Mouse (Mus musculus) forelimb bud, embryonic 11.5 days (tissue): Measurements from ENCODE around the gene Fhit.

Source experiments
- DNase-seq: peaks from one replicate; pipeline ENCODE4 v3.0.0-alpha.2; 2012; ENCODE audit warnings: low read depth, low spot score

Gene Fhit

GRCm38 (mm10) chr14:9697101-9697500 is 1464.7 kb downstream of the Fhit start:
- no peak for DNase-seq

- no peak for DNase-seq
These were observed 1465.8 kb downstream of the Fhit start for GRCm38 (mm10) chr14:9696004-9696403.

- DNase-seq, result no peak
These were observed 1466.6 kb downstream of the Fhit start for GRCm38 (mm10) chr14:9695217-9695690.

GRCm38 (mm10) chr14:9688664-9689257 is 1473.1 kb downstream of the Fhit start:
- no peak for DNase-seq

- no peak for DNase-seq
These were observed 1477.5 kb downstream of the Fhit start for GRCm38 (mm10) chr14:9684362-9684761.

- DNase-seq, result no peak
These were observed 1489.1 kb downstream of the Fhit start for GRCm38 (mm10) chr14:9672728-9673127.

- DNase-seq, result no peak
These were observed 1490.1 kb downstream of the Fhit start for GRCm38 (mm10) chr14:9671776-9672175.

GRCm38 (mm10) chr14:9669766-9670165 is 1492.1 kb downstream of the Fhit start:
- no peak for DNase-seq

GRCm38 (mm10) chr14:9658445-9658844 is 1503.4 kb downstream of the Fhit start:
- DNase-seq, result no peak

- no peak for DNase-seq
These were observed 1510.4 kb downstream of the Fhit start for GRCm38 (mm10) chr14:9651417-9651816.

GRCm38 (mm10) chr14:9648416-9648815 is 1513.4 kb downstream of the Fhit start:
- DNase-seq, result no peak

- no peak for DNase-seq
These were observed 1515.6 kb downstream of the Fhit start for GRCm38 (mm10) chr14:9646233-9646632.

GRCm38 (mm10) chr14:9644216-9645166 is 1517.3 kb downstream of the Fhit start:
- DNase-seq, result no peak

GRCm38 (mm10) chr14:9643700-9644099 is 1518.1 kb downstream of the Fhit start:
- no peak for DNase-seq

GRCm38 (mm10) chr14:9642628-9643027 is 1519.2 kb downstream of the Fhit start:
- DNase-seq, result no peak

- no peak for DNase-seq
These were observed 1519.8 kb downstream of the Fhit start for GRCm38 (mm10) chr14:9642068-9642467.

- no peak for DNase-seq
These were observed 1527.4 kb downstream of the Fhit start for GRCm38 (mm10) chr14:9634247-9634991.

- DNase-seq, result peak; percentile 51
These were observed 1529.3 kb downstream of the Fhit start for GRCm38 (mm10) chr14:9632537-9632936.

GRCm38 (mm10) chr14:9623219-9624043 is 1538.4 kb downstream of the Fhit start:
- DNase-seq, result peak; percentile 71

GRCm38 (mm10) chr14:9620902-9621540 is 1540.8 kb downstream of the Fhit start:
- no peak for DNase-seq

- no peak for DNase-seq
These were observed 1542.0 kb downstream of the Fhit start for GRCm38 (mm10) chr14:9619840-9620239.
